Mouse (Mus musculus) kidney, adult 2 months (tissue): ENCODE measurements around the gene Prl2c3. TPM values are rescaled to one million over a fixed set of nuclear protein-coding genes. Genes with fewer than 3 reads are reported as not detected.
"Not testable (repeated sequence)": the region's sequence is repeated elsewhere in the genome, so short reads cannot be mapped to it uniquely, and the experiment has no call there.

ENCODE experiments used
- DNase-seq: peaks from one replicate; pipeline ENCODE4 v3.0.0; 2021
- H3K27ac ChIP-seq: fragments of 200-500 bp; 2 replicates; pipeline ENCODE4 v1.5.1; 2012; ENCODE audit warnings: low read depth, low read length, control low read depth, inconsistent platforms; ENCODE audit not compliant: insufficient read depth
- H3K27me3 ChIP-seq: fragments of 200-500 bp; replicated peaks from 2 replicates; pipeline ENCODE4 v1.6.1; 2012; ENCODE audit warnings: mild to moderate bottlenecking, moderate library complexity, low read length, inconsistent platforms; ENCODE audit not compliant: control insufficient read depth, insufficient read depth
- H3K36me3 ChIP-seq: fragments of 200-500 bp; 2 replicates; pipeline ENCODE4 v1.6.1; 2012; ENCODE audit warnings: mild to moderate bottlenecking, moderate library complexity, low read length, inconsistent platforms; ENCODE audit not compliant: control insufficient read depth, insufficient read depth
- H3K4me1 ChIP-seq: fragments of 200-500 bp; 2 replicates; pipeline ENCODE4 v1.6.1; 2011; ENCODE audit warnings: low read length; ENCODE audit not compliant: control insufficient read depth, insufficient read depth
- H3K4me3 ChIP-seq: fragments of 200-500 bp; 2 replicates; pipeline ENCODE4 v1.5.1; 2011; ENCODE audit warnings: mild to moderate bottlenecking, low read depth, low read length, control low read depth; ENCODE audit not compliant: insufficient read depth
- CTCF ChIP-seq: fragments of 200-500 bp; conservative IDR thresholded peaks from 2 replicates; pipeline ENCODE4 v1.5.1; 2011; ENCODE audit warnings: low read depth, mild to moderate bottlenecking, control low read depth, low read length, moderate library complexity, mixed read lengths; ENCODE audit not compliant: insufficient read depth, insufficient read length
- POLR2A ChIP-seq: fragments of 200-500 bp; IDR thresholded peaks from one replicate; pipeline ENCODE4 v1.6.1; 2011; ENCODE audit warnings: low read depth, low read length, control low read depth
- WGBS: fragments of 180-500 bp; shearing (Covaris S2); methylation state at CpG from one replicate; pipeline ENCODE4 v1.1.7; 2018; 5-methylcytosine and 5-hydroxymethylcytosine counted together
- polyA plus RNA-seq: library from polyadenylated mRNA; depleted of rRNA; stranded (reverse); fragments of >200 nt; gene quantifications from 2 replicates; pipeline ENCODE4 v1.2.3, GENCODE M21; 2012; rRNA removed

The Prl2c3 gene
- polyA plus RNA-seq: not detected in 2 replicates

DNA sequence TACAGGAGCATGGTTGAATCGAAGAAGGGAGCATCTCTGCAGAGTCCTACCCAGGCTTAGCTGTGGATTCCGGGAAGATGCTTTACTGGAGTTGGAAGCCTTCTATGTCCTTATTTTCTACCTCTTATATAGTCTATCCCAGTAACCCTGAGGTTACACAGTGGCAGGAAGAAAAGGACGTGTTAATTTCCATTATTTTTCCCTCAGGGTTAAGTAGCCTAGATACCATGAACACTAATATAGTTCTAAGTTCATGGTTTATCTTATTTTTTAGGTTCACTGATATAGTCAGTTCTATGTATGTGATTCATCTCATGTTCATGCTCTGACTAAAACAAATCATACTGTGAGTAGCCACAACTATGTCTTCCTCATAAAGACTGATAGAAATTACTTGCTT lies at the start of gene Prl2c3:
Gene Prl2c3 (minus strand): TSS at position 101 of the 400 bp plus-strand sequence.
- H3K4me3 ChIP-seq, H3K27ac ChIP-seq, H3K27me3 ChIP-seq, DNase-seq, H3K4me1 ChIP-seq, H3K36me3 ChIP-seq: not testable (repeated sequence)
- WGBS: 65% methylated on average over 3 of the region's 3 CpGs

- not testable (repeated sequence) for H3K36me3 ChIP-seq, H3K4me1 ChIP-seq, H3K27me3 ChIP-seq, H3K4me3 ChIP-seq, DNase-seq, H3K27ac ChIP-seq
- 74% methylated on average over 4 of the region's 4 CpGs for WGBS
Observed at GRCm38 (mm10) chr13:12848254-12848653, 48.4 kb upstream of the Prl2c3 start.

DNA sequence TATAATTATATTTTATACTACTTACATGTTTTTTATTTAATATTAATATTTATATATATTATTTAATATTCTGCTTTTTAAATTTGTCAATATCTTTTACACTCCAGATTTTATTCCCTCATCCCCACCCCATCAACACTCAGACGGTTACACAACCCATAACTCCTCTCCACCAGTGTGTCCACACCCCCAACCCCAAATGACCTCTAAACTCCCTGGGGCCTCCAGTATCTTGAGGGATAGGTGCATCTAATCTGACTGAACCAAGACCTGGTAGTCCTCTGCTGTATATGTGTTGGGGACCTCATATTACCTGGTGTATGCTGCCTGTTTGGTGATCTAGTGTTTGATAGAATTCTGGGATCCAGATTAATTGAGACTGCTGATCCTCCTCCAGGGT lies 44.8 kb upstream of the Prl2c3 start:
- DNase-seq, H3K36me3 ChIP-seq, H3K4me3 ChIP-seq, H3K27ac ChIP-seq, H3K4me1 ChIP-seq, H3K27me3 ChIP-seq: not testable (repeated sequence)
- WGBS: 91% methylated on average over 1 of the region's 1 CpGs

GRCm38 (mm10) chr13:12837546-12837945 lies 37.7 kb upstream of the Prl2c3 start:
- H3K36me3 ChIP-seq, H3K4me1 ChIP-seq, DNase-seq, H3K27me3 ChIP-seq, H3K27ac ChIP-seq, H3K4me3 ChIP-seq: not testable (repeated sequence)
- 62% methylated on average over 2 of the region's 2 CpGs for WGBS

DNA sequence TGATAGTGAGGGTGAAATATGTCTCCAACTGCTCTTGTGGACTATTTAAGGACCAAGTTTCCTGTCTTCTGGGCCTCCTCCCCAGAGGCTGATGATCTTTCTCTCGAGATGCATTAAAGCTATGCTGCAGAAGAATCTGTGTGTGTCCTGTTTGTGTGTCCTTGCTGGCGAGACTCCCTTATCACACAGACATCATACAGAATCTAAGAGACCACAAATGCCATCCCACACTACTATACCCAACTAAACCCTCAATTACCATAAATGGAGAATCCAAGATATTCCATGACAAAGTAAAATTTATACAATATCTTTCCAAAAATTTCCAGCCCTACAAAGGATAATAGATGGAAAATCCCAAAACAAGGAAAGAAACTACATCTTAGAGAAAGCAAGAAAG lies 31.9 kb upstream of the Prl2c3 start:
- Histone ChIP-seq H3K4me3 (no peak overlapping the region), H3K27me3 (no peaks in the 10 kb centered on the region), H3K4me1 (no peaks in the 10 kb centered on the region), H3K36me3 (no peaks in the 10 kb centered on the region), H3K27ac (no peak overlapping the region)
- DNase-seq: no peak
- no peak for TF ChIP-seq POLR2A
- no peak for TF ChIP-seq CTCF
- 78% methylated on average over 2 of the region's 2 CpGs for WGBS

DNA sequence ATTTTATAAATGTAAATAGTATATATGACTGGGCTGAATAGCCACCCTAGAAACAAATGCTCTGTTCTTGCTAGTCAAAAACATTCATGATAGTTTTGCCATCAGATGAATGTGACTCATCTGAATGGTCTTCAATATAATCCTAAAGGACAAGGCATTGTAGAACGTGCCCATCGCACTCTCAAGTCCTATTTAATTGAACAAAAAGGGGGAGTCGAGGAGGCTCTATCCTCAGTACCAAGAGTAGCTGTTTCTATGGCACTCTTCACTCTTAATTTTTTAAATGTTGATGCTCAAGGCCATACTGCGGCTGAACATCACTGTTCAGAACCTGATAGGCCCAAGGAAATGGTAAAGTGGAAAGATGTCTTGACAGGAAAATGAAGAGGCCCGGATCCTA lies 29.2 kb upstream of the Prl2c3 start:
- H3K4me3 ChIP-seq: no peak overlapping the region
- no peak overlapping the region for H3K27ac ChIP-seq
- DNase-seq: no peak
- no peaks in the 10 kb centered on the region for H3K27me3 ChIP-seq
- no peaks in the 10 kb centered on the region for H3K36me3 ChIP-seq
- no peak for TF ChIP-seq POLR2A
- TF ChIP-seq CTCF: no peak
- WGBS: 87% methylated on average over 5 of the region's 5 CpGs
- H3K4me1 ChIP-seq: no peaks in the 10 kb centered on the region

GRCm38 (mm10) chr13:12824500-12825176 lies 24.8 kb upstream of the Prl2c3 start:
- not testable (repeated sequence) for H3K4me1 ChIP-seq, H3K27me3 ChIP-seq, H3K27ac ChIP-seq, H3K4me3 ChIP-seq, H3K36me3 ChIP-seq, DNase-seq
- WGBS: 66% methylated on average over 4 of the region's 4 CpGs

DNA sequence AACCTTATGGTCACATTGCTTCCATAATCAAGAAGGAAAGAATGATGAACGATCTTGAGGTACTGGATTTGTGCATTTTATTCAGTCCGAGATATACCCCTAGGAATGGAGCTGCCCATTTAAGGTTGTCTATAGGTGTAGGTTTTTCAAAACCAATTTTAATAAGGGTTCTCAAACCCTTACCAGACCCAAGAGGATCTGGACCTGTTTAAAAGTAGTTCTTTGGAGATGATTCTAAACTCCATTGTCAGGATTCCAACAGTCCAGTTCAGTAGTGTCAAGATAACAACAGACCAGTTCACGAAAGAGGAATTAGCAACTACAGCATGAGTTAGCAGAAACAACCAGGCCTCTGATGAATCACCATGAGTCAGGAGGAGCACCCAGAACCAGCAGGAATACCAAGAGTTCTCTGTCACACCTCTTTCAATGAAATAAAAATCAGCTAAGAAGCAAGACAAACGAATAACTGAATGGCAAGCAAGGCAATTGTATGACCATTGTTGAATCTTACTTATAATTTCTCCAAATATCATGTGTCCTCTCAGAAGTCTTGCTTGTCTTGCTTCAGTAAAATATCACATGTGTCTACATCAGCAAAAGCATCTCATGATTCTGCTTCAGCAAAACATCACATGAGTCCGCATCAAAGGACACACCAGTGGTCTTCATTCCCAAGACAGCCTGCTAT lies 14.0 kb upstream of the Prl2c3 start:
- not testable (repeated sequence) for H3K27me3 ChIP-seq, DNase-seq, H3K4me1 ChIP-seq, H3K4me3 ChIP-seq, H3K36me3 ChIP-seq, H3K27ac ChIP-seq
- 79% methylated on average over 5 of the region's 5 CpGs for WGBS
